In genomic region chr8:108709928-108710606, GRCm38 (mm10) we compare ENCODE assay signal across 9 mouse cellular contexts.
DNase-seq lines count a peak whose midpoint lies in the region; ATAC-seq and TF ChIP-seq lines count a peak whose summit lies in the region.
"Had no signal": no experiment of that assay in that cellular context is flagged by ENCODE, and none has a peak within 500 bp of the region (broad histone marks: within the 10 kb centered on the region; RNA-seq: fewer than 3 reads in every experiment).

No protein-coding gene starts in this region.

- H3K27me3 ChIP-seq in limb, embryonic 14.5 days (ENCODE audit: control insufficient read depth, insufficient read depth, low read length) = no peaks in the 10 kb centered on the region
- H3K27me3 ChIP-seq in stomach, embryonic 16.5 days (ENCODE audit: control insufficient read depth, insufficient read depth, low read length) = no peaks in the 10 kb centered on the region

- no peak for ATAC-seq in limb, embryonic 14.5 days (ENCODE audit: low FRiP score, low read depth)
- no peak for ATAC-seq in stomach, embryonic 16.5 days (ENCODE audit: insufficient read depth, low FRiP score)

- peak; percentile 68 for DNase-seq in embryo, embryonic 10 days (ENCODE audit: low spot score)
- DNase-seq in embryo, embryonic 9.5 days (ENCODE audit: extremely low spot score) = no peak
- DNase-seq in testis, postnatal 10 days (ENCODE audit: low spot score) = peak; percentile 36
- DNase-seq in testis, postnatal 14 days (ENCODE audit: low spot score) = no peak
- DNase-seq in limb, embryonic 14.5 days (ENCODE audit: low spot score) = no peak
- DNase-seq in adrenal gland, postnatal 36 days = no peak
- no peak for DNase-seq in right cerebral cortex, adult 18-20 months
- DNase-seq: kidney, adult 8-10 months had no signal

- no peaks in the 10 kb centered on the region for H3K9me3 ChIP-seq in limb, embryonic 14.5 days (ENCODE audit: control insufficient read depth, low read length)
- H3K9me3 ChIP-seq in stomach, embryonic 16.5 days (replicated peaks; ENCODE audit: control insufficient read depth, low read length) = no peaks in the 10 kb centered on the region

- H3K4me2 ChIP-seq in limb, embryonic 14.5 days (replicated peaks; ENCODE audit: low read depth, low read length, severe bottlenecking) = peak overlapping the region; percentile 92
- no peak overlapping the region for H3K4me2 ChIP-seq in stomach, embryonic 16.5 days (ENCODE audit: low read depth, low read length)

- H3K4me3 ChIP-seq in limb, embryonic 14.5 days (replicated peaks; ENCODE audit: low read length) = 0 out of 2 replicates have a peak overlapping the region, but pooled peaks have one; percentile 5
- no peak overlapping the region for H3K4me3 ChIP-seq in stomach, embryonic 16.5 days (replicated peaks; ENCODE audit: low read length)

- no peak for TF ChIP-seq POLR2A in limb, embryonic 14.5 days (IDR thresholded peaks at IDR 0.05; ENCODE audit: borderline replicate concordance, extremely low read depth, insufficient read depth, insufficient read length)

- WGBS in limb, embryonic 14.5 days = 39% methylated on average over 13 of the region's 13 CpGs
- 42% methylated on average over 13 of the region's 13 CpGs for WGBS in stomach, embryonic 16.5 days

- peaks cover 71% of the 10 kb centered on the region for H3K4me1 ChIP-seq in limb, embryonic 14.5 days (ENCODE audit: control insufficient read depth, insufficient read depth, low read length)
- H3K4me1 ChIP-seq in stomach, embryonic 16.5 days (ENCODE audit: control insufficient read depth, insufficient read depth, low read length) = peaks cover 76% of the 10 kb centered on the region

- no peaks in the 10 kb centered on the region for H3K36me3 ChIP-seq in limb, embryonic 14.5 days (ENCODE audit: control insufficient read depth, insufficient read depth, low read length)
- H3K36me3 ChIP-seq in stomach, embryonic 16.5 days (ENCODE audit: control insufficient read depth, insufficient read depth, low read length) = no peaks in the 10 kb centered on the region

- H3K9ac ChIP-seq in limb, embryonic 14.5 days (ENCODE audit: low read depth, low read length, severe bottlenecking) = peak overlapping the region; percentile 28; the same call in 1 of the 2 replicates
- no peak overlapping the region for H3K9ac ChIP-seq in stomach, embryonic 16.5 days (ENCODE audit: low read length)

- peak overlapping the region; percentile 97 for H3K27ac ChIP-seq in limb, embryonic 14.5 days (replicated peaks; ENCODE audit: low read depth, low read length)
- H3K27ac ChIP-seq in stomach, embryonic 16.5 days (ENCODE audit: low read length) = peak overlapping the region; percentile 61; the same call in 1 of the 2 replicates

Comparison
In these comparisons a context has a peak if more than half of its experiments do, and no peak if none do; other contexts are left out.
1. DNase-seq: peak in embryo, embryonic 10 days (single experiment) and testis, postnatal 10 days (single experiment); none in embryo, embryonic 9.5 days (single experiment), testis, postnatal 14 days (single experiment), limb, embryonic 14.5 days (single experiment), adrenal gland, postnatal 36 days (0 of 2) and right cerebral cortex, adult 18-20 months (single experiment).